Mouse (Mus musculus): Measurements from ENCODE around the gene Kdsr. TPM values are rescaled to one million over a fixed set of nuclear protein-coding genes. Genes with fewer than 3 reads are reported as not detected.

Gene Kdsr
- total RNA-seq, 2 experiments from 2014 or later: 26.3 to 30.8 TPM

DNA sequence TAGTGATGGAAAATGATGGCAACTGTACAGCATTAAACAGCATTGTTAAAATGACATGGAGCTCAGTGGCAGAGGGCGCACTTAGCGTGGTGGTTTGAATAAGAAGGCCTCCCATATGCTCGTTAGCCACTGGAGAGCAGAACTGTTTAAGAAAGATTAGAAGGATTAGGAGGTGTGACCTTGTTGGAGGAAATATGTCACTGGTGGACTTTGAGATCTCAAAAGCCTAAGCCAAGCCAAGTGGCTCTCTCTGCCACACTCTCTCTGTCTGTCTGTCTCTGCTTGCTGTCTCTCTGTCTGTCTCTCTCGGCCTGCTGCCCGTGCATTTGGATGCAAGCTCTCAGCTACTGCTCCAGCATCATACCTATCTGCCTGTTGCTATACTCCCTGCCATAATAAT is 63.1 kb downstream of the Kdsr start:
- DNase-seq (ENCODE audit: low spot score in 2 of 2): no peak

- no peak for DNase-seq (ENCODE audit: low spot score in 2 of 2)
These were observed 63.9 kb downstream of the Kdsr start for GRCm38 (mm10) chr1:106695649-106696048.

DNA sequence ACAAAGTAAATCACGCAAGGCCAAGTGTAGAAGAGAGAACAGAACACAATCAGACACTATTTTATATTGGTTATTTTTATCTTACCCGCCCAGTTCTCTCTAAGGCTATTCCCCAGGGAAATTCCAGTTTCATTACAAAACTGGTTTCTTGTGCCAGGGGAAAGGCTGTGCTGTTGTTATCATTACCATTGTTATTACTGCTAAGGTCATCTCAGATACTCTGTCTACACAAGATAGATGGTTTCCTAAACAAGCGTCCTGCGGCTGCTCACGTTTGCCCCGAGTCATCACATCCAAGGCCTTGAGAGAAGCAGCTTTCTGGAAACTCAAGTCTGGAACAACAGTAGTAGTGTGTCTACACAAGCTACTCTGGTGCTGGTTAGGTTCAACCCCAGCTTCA is 65.2 kb downstream of the Kdsr start:
- no peak for DNase-seq (ENCODE audit: low spot score in 2 of 2)

- no peak for DNase-seq (ENCODE audit: low spot score in 2 of 2)
These were observed 66.9 kb downstream of the Kdsr start for GRCm38 (mm10) chr1:106692599-106692998.

DNA sequence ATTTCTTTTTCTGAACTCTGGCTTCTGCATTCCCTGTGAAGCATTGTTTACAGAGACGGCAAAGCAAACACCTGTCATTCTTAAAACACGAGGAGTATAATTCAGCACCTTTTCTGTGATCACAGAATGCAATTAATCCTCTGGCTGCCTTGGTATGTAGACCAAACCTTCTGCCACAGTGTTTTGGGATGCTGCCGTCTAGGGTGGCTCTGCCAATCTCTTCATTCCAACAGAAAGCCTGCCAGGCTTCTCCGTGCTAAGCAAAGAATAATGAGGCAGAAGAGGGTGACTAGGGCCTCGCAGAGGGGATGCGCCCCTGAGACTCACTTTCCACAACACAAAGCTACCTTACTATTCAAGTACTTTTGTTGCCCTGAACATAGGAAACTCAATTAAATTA is 68.6 kb downstream of the Kdsr start:
- no peak for DNase-seq (ENCODE audit: low spot score in 2 of 2)

- no peak for DNase-seq (ENCODE audit: low spot score in 2 of 2)
These were observed 71.4 kb downstream of the Kdsr start for GRCm38 (mm10) chr1:106688161-106688516.

GRCm38 (mm10) chr1:106687435-106688160 is 71.9 kb downstream of the Kdsr start:
- no peak for DNase-seq (ENCODE audit: low spot score in 2 of 2)

GRCm38 (mm10) chr1:106685702-106686101 is 73.8 kb downstream of the Kdsr start:
- DNase-seq (ENCODE audit: low spot score in 2 of 2): no peak

GRCm38 (mm10) chr1:106684546-106684945 is 75.0 kb downstream of the Kdsr start:
- DNase-seq (ENCODE audit: low spot score in 2 of 2): no peak

- DNase-seq (ENCODE audit: low spot score in 2 of 2): no peak
These were observed 76.7 kb downstream of the Kdsr start for GRCm38 (mm10) chr1:106682829-106683228.

DNA sequence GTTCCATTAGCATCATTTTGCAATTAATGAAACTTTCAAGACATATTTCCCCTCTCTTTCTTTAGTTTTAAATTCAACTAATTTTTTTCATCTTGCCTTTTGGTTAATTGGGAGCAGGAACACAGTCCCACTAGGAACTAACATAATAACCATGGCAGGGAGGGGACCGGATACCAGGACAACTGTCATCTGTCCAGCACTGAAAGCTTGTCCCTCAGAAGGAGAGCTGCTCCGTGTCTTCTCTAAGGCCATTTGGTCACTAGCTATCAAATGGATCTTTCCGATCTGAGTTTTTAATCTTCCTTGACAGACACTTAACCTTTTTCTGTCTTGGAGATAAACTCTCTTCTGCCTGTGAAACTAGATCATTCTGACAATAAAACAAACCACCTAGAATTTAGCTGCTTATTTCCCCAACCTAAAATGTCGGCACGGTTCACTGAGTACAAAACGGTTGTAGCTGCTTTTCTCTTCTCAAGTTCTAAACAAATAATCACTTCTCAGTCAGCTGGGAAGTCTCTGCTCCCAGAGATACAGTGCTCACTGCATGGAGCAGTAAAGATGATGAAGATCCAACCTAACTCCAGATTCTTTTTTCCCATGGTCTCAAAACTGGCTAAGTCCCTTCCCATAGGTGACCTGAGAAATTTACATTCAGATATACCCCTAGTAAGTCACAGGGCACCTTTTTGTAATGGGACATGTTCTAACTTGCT is 79.6 kb downstream of the Kdsr start:
- no peak for DNase-seq (ENCODE audit: low spot score in 2 of 2)

- no peak for DNase-seq (ENCODE audit: low spot score in 2 of 2)
These were observed 81.5 kb downstream of the Kdsr start for GRCm38 (mm10) chr1:106678060-106678478.

Other genes starting within 250 kb of the Kdsr start
- 10 to 100 TPM in 1 of 2 experiments, 1 to 10 TPM in 1; 9.1 to 13.3 TPM for gene Bcl2, start 45.5 kb downstream of the Kdsr start, total RNA-seq (2021)
- gene Vps4b, start 37.0 kb upstream of the Kdsr start, total RNA-seq (2021): 100 to 1,000 TPM; 128 to 129 TPM
- not detected for gene Serpinb5, start 101.4 kb upstream of the Kdsr start, total RNA-seq (2021)
- not detected for gene Serpinb12, start 174.7 kb upstream of the Kdsr start, total RNA-seq (2021)
- not detected for gene Serpinb13, start 221.3 kb upstream of the Kdsr start, total RNA-seq (2021)

Measured in adrenal gland, postnatal 4 days (tissue).